Mouse (Mus musculus) embryonic facial prominence, embryonic 13.5 days (tissue): ENCODE results near the gene Ipo11. TPM values are rescaled to one million over a fixed set of nuclear protein-coding genes. Genes with fewer than 3 reads are reported as not detected.

Experiments
- ATAC-seq: fragments of 200-750 bp; cut with Nextera tagmentation; 2 replicates; pipeline ENCODE4 v1.8.0; 2017; ENCODE audit warnings: low read depth; ENCODE audit not compliant: insufficient number of reproducible peaks, insufficient read depth, low FRiP score, low TSS enrichment
- H3K27ac ChIP-seq: fragments of 300-500 bp; sonication (generic); 2 replicates; pipeline ENCODE4 v1.5.1; 2015; ENCODE audit warnings: moderate library complexity, mild to moderate bottlenecking, inconsistent platforms
- H3K27me3 ChIP-seq: fragments of 300-500 bp; sonication (generic); 2 replicates; pipeline ENCODE4 v1.6.1; 2015; ENCODE audit warnings: mild to moderate bottlenecking, inconsistent platforms
- H3K36me3 ChIP-seq: fragments of 300-500 bp; sonication (generic); 2 replicates; pipeline ENCODE4 v1.6.1; 2015; ENCODE audit warnings: mild to moderate bottlenecking, inconsistent platforms
- H3K4me1 ChIP-seq: fragments of 300-500 bp; sonication (generic); 2 replicates; pipeline ENCODE4 v1.6.1; 2015; ENCODE audit warnings: inconsistent platforms
- H3K4me2 ChIP-seq: fragments of 300-500 bp; sonication (generic); 2 replicates; pipeline ENCODE4 v1.6.1; 2015; ENCODE audit warnings: moderate library complexity, mild to moderate bottlenecking, inconsistent platforms
- H3K4me3 ChIP-seq: fragments of 300-500 bp; sonication (generic); 2 replicates; pipeline ENCODE4 v1.5.1; 2015; ENCODE audit warnings: mild to moderate bottlenecking, inconsistent platforms
- H3K9ac ChIP-seq: fragments of 300-500 bp; sonication (generic); 2 replicates; pipeline ENCODE4 v1.6.1; 2015; ENCODE audit warnings: mild to moderate bottlenecking, inconsistent platforms
- H3K9me3 ChIP-seq: fragments of 300-500 bp; sonication (generic); 2 replicates; pipeline ENCODE4 v1.6.1; 2016; ENCODE audit warnings: inconsistent platforms
- WGBS: fragments of 180-500 bp; shearing (Covaris S2); methylation state at CpG from one replicate; pipeline ENCODE4 v1.1.7; 2015; ENCODE audit warnings: mixed read lengths; 5-methylcytosine and 5-hydroxymethylcytosine counted together
- polyA plus RNA-seq: library from polyadenylated mRNA; unstranded; fragments of >200 nt; fragmentation: Nextera tagmentation; extraction: Ambion mirVana; gene quantifications from 2 replicates; pipeline ENCODE4 v1.2.1, GENCODE M21; 2015

The Ipo11 gene
- polyA plus RNA-seq, 1 experiment from 2014 or later: 47.8 TPM

DNA sequence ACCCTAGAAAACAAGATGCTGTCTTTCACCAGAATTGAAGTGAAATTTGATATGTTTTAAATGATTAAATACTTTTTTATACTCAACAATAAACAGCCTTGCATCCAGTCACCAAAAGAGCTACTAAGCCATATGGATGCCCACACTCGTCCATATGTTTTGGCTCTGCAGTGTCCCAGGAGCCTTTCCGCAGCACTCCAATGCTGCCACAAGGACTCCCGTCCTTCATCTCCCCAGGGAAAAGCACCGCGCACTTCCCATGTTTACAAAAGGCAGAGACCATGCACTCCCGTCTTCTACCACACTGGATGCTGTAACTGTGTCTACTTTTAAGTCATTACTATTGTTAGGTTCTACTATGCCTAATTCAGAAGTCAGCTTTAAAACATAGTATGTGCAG, 127.9 kb downstream of the Ipo11 start:
- Histone ChIP-seq H3K9me3 (no peaks in the 10 kb centered on the region), H3K4me3 (no peak overlapping the region), H3K4me1 (no peaks in the 10 kb centered on the region), H3K4me2 (no peak overlapping the region), H3K36me3 (peaks cover 21% of the 10 kb centered on the region; the same call in 1 of the 2 replicates), H3K9ac (no peak overlapping the region), H3K27me3 (no peaks in the 10 kb centered on the region), H3K27ac (no peak overlapping the region)
- WGBS: 77% methylated on average over 6 of the region's 6 CpGs
- ATAC-seq: no peak

DNA sequence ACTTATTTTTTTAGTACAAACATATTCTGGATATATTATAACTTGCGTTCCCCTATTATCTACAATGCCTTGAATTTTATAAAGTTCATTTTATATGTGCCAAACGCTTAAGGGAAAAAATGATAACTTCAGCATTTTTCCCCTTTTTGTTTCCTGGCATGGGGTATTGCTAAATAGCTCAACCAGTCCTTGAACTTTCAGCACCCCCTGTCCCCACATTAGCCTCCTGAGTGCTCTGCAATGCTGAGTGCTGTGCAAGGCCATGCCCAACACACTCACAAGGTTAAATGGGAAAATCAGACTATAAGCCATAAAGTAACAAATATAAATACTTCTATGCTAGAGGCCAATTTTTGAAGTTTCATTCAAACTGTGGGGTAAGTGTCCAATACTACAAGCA, 128.4 kb downstream of the Ipo11 start:
- Histone ChIP-seq H3K27me3 (no peaks in the 10 kb centered on the region), H3K27ac (no peak overlapping the region), H3K9ac (no peak overlapping the region), H3K4me2 (no peak overlapping the region), H3K4me3 (no peak overlapping the region), H3K9me3 (no peaks in the 10 kb centered on the region), H3K4me1 (no peaks in the 10 kb centered on the region), H3K36me3 (peaks cover 25% of the 10 kb centered on the region; the same call in 1 of the 2 replicates)
- WGBS: 96% methylated on average over 2 of the region's 2 CpGs
- ATAC-seq: no peak

DNA sequence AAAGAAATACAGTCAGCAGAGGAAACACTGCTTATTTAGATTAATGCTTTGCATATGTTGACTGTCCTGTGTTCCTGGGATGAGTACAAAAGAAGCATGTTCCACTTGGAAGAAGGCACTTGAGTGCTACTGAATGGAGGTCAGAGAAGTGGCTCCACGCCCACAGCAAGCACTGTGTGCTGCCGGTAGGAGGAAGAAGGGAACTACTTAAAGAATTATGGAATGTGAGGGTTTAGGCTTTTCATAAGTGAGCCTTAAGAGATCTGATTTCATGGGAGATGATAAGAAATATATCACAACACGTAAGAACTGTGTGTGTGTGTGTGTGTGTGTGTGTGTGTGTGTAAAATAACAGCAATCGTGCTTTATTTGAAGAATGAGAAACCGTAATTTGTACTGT, 129.5 kb downstream of the Ipo11 start:
- H3K36me3 ChIP-seq: peaks cover 33% of the 10 kb centered on the region; the same call in 1 of the 2 replicates
- H3K27me3 ChIP-seq: no peaks in the 10 kb centered on the region
- H3K9me3 ChIP-seq: no peaks in the 10 kb centered on the region
- H3K4me2 ChIP-seq: no peak overlapping the region
- ATAC-seq: no peak
- WGBS: 74% methylated on average over 5 of the region's 5 CpGs
- no peak overlapping the region for H3K9ac ChIP-seq
- H3K4me1 ChIP-seq: no peaks in the 10 kb centered on the region
- H3K27ac ChIP-seq: no peak overlapping the region
- H3K4me3 ChIP-seq: no peak overlapping the region

DNA sequence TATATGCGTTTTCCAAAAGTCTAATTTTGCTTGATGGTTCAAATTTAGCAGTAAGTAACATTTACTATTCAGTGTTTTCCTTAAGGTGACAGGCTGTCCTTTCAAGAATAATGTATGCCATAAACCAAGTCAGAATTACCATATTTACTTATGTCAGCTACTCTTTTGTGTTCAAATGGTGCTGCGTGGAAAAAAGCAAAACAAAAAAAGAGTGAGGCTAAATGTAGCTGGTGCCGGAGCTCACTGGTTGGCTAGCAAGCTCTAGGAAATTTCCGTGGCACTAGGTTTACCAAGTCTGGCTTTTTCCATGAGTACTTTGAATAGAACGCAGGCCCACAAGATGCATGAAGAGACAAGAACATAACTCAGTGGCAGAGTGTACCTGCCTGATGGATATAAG, 131.6 kb downstream of the Ipo11 start:
- Histone ChIP-seq H3K27ac (no peak overlapping the region), H3K4me2 (no peak overlapping the region), H3K27me3 (no peaks in the 10 kb centered on the region), H3K36me3 (peaks cover 28% of the 10 kb centered on the region; the same call in 1 of the 2 replicates), H3K4me1 (no peaks in the 10 kb centered on the region), H3K9ac (no peak overlapping the region), H3K4me3 (no peak overlapping the region), H3K9me3 (no peaks in the 10 kb centered on the region)
- WGBS: 93% methylated on average over 5 of the region's 5 CpGs
- no peak for ATAC-seq

DNA sequence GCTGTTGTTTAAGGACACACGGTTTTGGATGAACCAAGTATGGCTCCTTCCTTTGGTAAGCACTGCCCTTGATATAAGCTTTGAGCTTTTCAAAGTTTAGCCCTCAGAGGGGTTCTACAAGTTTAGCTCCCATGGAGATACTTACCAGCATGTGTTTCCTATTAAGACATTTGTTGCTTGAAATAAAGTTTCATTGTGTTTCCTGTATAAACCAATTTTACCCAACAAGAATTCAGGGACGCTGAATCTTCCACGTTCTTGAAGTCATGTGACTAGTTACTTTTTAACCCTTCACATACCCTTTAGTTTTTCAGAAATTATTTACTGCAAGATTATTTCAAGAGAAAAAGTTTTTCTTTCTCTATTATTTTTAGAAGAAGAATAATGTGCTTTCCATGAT, 138.7 kb downstream of the Ipo11 start:
- H3K27me3 ChIP-seq: no peaks in the 10 kb centered on the region
- H3K9ac ChIP-seq: no peak overlapping the region
- H3K4me2 ChIP-seq: no peak overlapping the region
- ATAC-seq: no peak
- H3K9me3 ChIP-seq: no peaks in the 10 kb centered on the region
- 21% methylated on average over 3 of the region's 3 CpGs for WGBS
- peaks cover 28% of the 10 kb centered on the region for H3K36me3 ChIP-seq
- H3K27ac ChIP-seq: no peak overlapping the region
- no peak overlapping the region for H3K4me3 ChIP-seq
- 0 out of 2 replicates have a peak, but pooled peaks cover 3% of the 10 kb centered on the region for H3K4me1 ChIP-seq

DNA sequence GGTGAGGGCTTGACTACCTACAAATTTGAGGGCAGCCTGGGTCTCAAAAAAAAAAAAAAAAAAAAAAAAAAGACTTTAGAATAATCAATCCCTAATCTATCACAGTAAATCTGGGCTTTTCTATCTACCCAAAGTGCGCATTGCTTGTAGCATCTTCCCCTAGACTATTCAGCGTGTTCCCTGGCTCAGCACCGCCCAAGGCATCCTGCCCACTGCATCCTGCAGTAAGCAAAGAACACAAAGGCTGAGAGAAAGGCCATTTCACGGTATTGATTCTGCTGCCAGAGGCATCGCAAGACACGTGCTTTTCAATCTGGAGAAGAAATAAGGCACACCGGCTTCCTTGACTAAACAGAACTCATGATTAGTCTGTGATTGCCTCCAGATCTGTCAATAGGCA, 147.9 kb downstream of the Ipo11 start:
- H3K4me2 ChIP-seq: no peak overlapping the region
- no peak for ATAC-seq

DNA sequence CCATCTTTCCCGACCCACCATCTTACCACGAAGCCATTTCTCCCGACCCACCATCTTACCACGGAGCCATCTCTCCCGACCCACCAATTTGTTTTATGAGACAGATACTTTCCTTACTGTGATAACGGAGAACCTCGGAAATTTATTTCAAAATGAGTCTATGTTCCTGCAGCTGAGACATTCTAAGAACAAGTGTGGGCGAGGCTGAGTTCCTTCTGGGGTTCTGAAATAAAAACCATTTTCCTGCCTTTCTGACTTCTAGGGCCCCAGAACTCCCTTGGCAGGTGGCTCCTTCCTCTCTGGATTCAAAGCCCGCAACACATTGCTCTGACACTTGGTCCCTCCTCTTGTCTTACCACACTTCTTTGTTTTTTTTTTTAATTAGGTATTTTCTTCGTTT, 168.0 kb downstream of the Ipo11 start:
- Histone ChIP-seq H3K36me3 (no peaks in the 10 kb centered on the region), H3K4me3 (no peak overlapping the region), H3K9ac (no peak overlapping the region), H3K4me2 (no peak overlapping the region), H3K27ac (no peak overlapping the region), H3K9me3 (no peaks in the 10 kb centered on the region), H3K27me3 (no peaks in the 10 kb centered on the region), H3K4me1 (no peaks in the 10 kb centered on the region)
- 89% methylated on average over 10 of the region's 10 CpGs for WGBS
- no peak for ATAC-seq

More for the DNA sequence above, 147.9 kb downstream of the Ipo11 start:
- Histone ChIP-seq H3K4me3 (no peak overlapping the region), H3K9ac (no peak overlapping the region), H3K9me3 (peaks cover 2% of the 10 kb centered on the region; the same call in 1 of the 2 replicates), H3K4me1 (no peaks in the 10 kb centered on the region), H3K36me3 (peaks cover 20% of the 10 kb centered on the region), H3K27ac (no peak overlapping the region), H3K27me3 (no peaks in the 10 kb centered on the region)
- WGBS: 74% methylated on average over 7 of the region's 7 CpGs

DNA sequence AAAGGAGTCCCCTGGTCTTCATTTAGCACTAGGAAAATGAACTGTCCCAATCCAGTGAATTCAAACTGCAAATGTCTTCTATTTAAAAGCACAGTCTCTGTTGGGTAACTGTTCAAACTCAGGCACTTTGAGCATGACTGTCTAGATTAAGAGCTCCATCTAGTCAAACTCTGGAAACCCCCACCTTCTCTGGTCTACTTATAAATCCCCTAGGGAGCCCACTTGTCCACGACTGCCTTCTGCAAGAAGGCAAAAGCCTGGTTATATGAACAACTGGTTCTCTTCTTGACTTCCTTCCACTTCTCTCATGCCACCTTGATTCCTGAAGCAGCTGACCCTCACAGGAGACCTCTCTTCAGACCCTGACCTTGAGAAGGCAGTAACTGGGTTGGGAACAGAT, 174.1 kb downstream of the Ipo11 start:
- no peak for ATAC-seq
- Histone ChIP-seq H3K27me3 (no peaks in the 10 kb centered on the region), H3K4me3 (no peak overlapping the region), H3K9ac (no peak overlapping the region), H3K9me3 (no peaks in the 10 kb centered on the region), H3K36me3 (no peaks in the 10 kb centered on the region), H3K4me2 (no peak overlapping the region), H3K27ac (no peak overlapping the region), H3K4me1 (no peaks in the 10 kb centered on the region)
- 45% methylated on average over 1 of the region's 1 CpGs for WGBS

DNA sequence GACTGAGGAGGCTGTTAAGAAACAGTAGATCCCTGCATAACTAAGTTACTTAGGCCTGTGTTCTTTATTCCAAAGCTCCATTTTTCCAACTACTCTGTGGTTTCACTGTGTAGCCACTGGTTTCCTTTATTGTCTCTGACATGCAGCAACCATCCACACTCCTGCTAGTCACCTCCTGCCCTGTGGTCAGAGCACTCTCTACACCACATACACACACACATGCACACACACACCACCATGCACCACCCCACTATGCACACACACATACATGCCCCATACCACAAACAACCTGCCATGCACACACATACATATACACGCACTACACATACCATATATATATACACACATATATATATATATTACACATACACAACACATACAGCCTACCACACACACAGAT, 175.1 kb downstream of the Ipo11 start:
- no peak for ATAC-seq
- WGBS: 93% methylated on average over 1 of the region's 1 CpGs

DNA sequence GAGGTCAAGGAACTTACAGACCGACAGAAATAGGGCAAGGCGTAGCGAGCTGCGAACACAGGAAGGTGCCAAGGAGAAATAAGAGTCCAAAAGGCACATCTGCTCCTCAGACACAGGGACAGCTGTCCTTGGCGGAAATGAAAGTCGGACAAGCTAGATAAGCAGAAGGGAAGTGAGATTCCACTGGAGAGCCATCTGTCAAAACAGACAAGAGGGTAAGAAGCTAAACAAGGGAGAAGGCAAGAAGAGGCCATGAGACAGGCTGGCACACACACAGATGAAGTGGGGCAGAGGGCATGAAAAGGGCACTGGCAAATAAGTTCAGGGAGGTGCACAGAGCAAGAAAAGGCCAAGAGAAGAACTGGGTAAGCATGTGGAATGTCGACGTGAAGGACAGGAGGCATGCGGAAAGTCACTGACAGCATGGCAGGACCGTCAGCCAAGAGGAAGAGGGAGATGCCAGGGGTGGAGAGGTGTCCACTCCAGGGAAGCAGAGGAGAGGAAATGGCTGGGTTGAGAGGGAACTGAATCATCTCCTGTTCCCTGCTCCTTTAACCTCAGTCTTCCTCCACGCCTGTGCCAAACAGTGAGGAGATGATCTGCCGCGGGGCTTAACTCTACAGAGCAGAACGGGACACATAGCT, 176.4 kb downstream of the Ipo11 start:
- H3K27me3 ChIP-seq: no peaks in the 10 kb centered on the region
- no peak overlapping the region for H3K9ac ChIP-seq
- no peak for ATAC-seq
- H3K36me3 ChIP-seq: no peaks in the 10 kb centered on the region
- 81% methylated on average over 14 of the region's 14 CpGs for WGBS
- H3K4me2 ChIP-seq: no peak overlapping the region
- no peaks in the 10 kb centered on the region for H3K4me1 ChIP-seq
- H3K4me3 ChIP-seq: no peak overlapping the region
- H3K9me3 ChIP-seq: no peaks in the 10 kb centered on the region
- H3K27ac ChIP-seq: no peak overlapping the region

More for the DNA sequence above, 175.1 kb downstream of the Ipo11 start:
- no peaks in the 10 kb centered on the region for H3K9me3 ChIP-seq
- H3K27me3 ChIP-seq: no peaks in the 10 kb centered on the region
- H3K4me3 ChIP-seq: no peak overlapping the region
- no peaks in the 10 kb centered on the region for H3K36me3 ChIP-seq
- H3K9ac ChIP-seq: no peak overlapping the region
- no peaks in the 10 kb centered on the region for H3K4me1 ChIP-seq
- H3K4me2 ChIP-seq: no peak overlapping the region
- H3K27ac ChIP-seq: no peak overlapping the region

DNA sequence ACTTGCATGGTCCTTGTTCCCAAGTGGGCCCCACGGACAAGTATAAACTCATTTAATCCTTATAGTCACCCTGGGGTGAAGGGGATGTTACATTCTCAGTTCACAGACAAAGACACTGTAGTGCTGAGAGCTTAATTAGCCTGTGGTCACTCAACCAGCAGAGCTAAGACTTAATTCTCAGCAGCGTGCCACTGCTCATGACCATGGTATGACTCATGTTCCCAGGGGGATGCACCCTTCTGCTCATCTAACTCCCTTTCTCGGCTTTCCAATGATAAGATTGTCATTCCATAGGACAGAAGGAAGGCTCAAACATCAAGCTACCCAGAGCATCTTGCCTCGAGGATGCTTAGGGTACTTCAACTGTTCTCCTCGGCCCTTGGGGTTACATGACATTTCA, 180.9 kb downstream of the Ipo11 start:
- 67% methylated on average over 5 of the region's 5 CpGs for WGBS
- H3K9ac ChIP-seq: no peak overlapping the region
- H3K4me1 ChIP-seq: no peaks in the 10 kb centered on the region
- H3K4me3 ChIP-seq: no peak overlapping the region
- no peaks in the 10 kb centered on the region for H3K27me3 ChIP-seq
- H3K4me2 ChIP-seq: no peak overlapping the region
- H3K9me3 ChIP-seq: no peaks in the 10 kb centered on the region
- no peak overlapping the region for H3K27ac ChIP-seq
- no peak for ATAC-seq
- H3K36me3 ChIP-seq: no peaks in the 10 kb centered on the region

DNA sequence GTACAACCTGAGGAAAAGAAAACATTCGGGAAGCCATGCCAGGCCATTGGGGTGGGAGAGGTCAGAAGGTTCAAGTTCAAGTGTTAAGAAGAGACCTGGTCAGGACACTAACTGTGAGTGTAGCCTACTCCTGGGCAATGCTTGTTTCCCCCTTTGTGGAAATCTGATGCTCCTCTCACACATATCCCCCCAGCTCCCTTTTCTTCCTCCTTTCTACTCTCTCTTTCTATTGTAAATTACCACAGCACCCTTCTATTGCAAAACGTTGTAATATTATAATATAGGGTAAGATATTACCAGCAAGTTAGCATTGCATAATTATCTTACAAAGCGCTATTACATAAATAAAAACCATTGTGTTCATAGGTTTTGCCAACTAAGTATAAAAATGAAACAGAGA, 182.5 kb downstream of the Ipo11 start:
- 83% methylated on average over 3 of the region's 3 CpGs for WGBS
- Histone ChIP-seq H3K9ac (no peak overlapping the region), H3K9me3 (no peaks in the 10 kb centered on the region), H3K4me3 (no peak overlapping the region), H3K4me1 (no peaks in the 10 kb centered on the region), H3K36me3 (no peaks in the 10 kb centered on the region), H3K4me2 (no peak overlapping the region), H3K27me3 (no peaks in the 10 kb centered on the region), H3K27ac (no peak overlapping the region)
- ATAC-seq: no peak
